Mouse (Mus musculus) cerebellum, adult 2 months (tissue): Measurements from ENCODE around the gene Rreb1. TPM values are rescaled to one million over a fixed set of nuclear protein-coding genes. Genes with fewer than 3 reads are reported as not detected.
A peak's percentile ranks its signal among the peaks of the same experiment; 100 is the strongest.

ENCODE experiments used
- DNase-seq, 2 experiments: peaks; one replicate each; pipeline ENCODE4 v3.0.0; 2021
- H3K27ac ChIP-seq: fragments of 200-500 bp; 2 replicates; pipeline ENCODE4 v1.5.1; 2012; ENCODE audit warnings: low read length, control low read depth, inconsistent platforms; ENCODE audit not compliant: insufficient read depth
- H3K27me3 ChIP-seq: fragments of 200-500 bp; 2 replicates; pipeline ENCODE4 v1.6.1; 2012; ENCODE audit warnings: inconsistent platforms, mild to moderate bottlenecking, low read length, moderate library complexity; ENCODE audit not compliant: control insufficient read depth, insufficient read depth
- H3K4me1 ChIP-seq: fragments of 200-500 bp; 2 replicates; pipeline ENCODE4 v1.6.1; 2011; ENCODE audit warnings: low read length; ENCODE audit not compliant: control insufficient read depth, insufficient read depth
- H3K4me3 ChIP-seq: fragments of 200-500 bp; replicated peaks from 2 replicates; pipeline ENCODE3; 2011; ENCODE audit warnings: mild to moderate bottlenecking, low read depth, low read length, control low read depth; ENCODE audit not compliant: insufficient read depth
- CTCF ChIP-seq: fragments of 200-500 bp; IDR thresholded peaks from 2 replicates; pipeline ENCODE4 v1.5.1; 2011; ENCODE audit warnings: low read depth, mild to moderate bottlenecking, control low read depth, low read length, moderate library complexity, borderline replicate concordance; ENCODE audit not compliant: insufficient read depth
- POLR2A ChIP-seq: fragments of 200-500 bp; IDR thresholded peaks from 2 replicates; pipeline ENCODE4 v1.6.1; 2011; ENCODE audit warnings: low read length, control low read depth, borderline replicate concordance; ENCODE audit not compliant: insufficient read depth
- WGBS: fragments of 180-500 bp; shearing (Covaris S2); methylation state at CpG from one replicate; pipeline ENCODE4 v1.1.7; 2018; 5-methylcytosine and 5-hydroxymethylcytosine counted together
- polyA plus RNA-seq: library from polyadenylated mRNA; depleted of rRNA; stranded (reverse); fragments of >200 nt; gene quantifications from 2 replicates; pipeline ENCODE4 v1.2.3, GENCODE M21; 2012

Rreb1 gene
- polyA plus RNA-seq, 1 experiment = 39.2 TPM

GRCm38 (mm10) chr13:37769777-37770176, 8.4 kb upstream of the Rreb1 start:
- TF ChIP-seq POLR2A = no peak
- TF ChIP-seq CTCF = no peak
- Histone ChIP-seq H3K27ac (no peak overlapping the region), H3K4me1 (no peaks in the 10 kb centered on the region), H3K27me3 (no peaks in the 10 kb centered on the region), H3K4me3 (no peak overlapping the region)
- DNase-seq = no peak
- 56% methylated on average over 1 of the region's 1 CpGs for WGBS

GRCm38 (mm10) chr13:37773476-37773875, 4.7 kb upstream of the Rreb1 start:
- H3K27me3 ChIP-seq = no peaks in the 10 kb centered on the region
- H3K4me3 ChIP-seq = no peak overlapping the region
- no peak for DNase-seq
- H3K4me1 ChIP-seq = no peaks in the 10 kb centered on the region
- no peak overlapping the region for H3K27ac ChIP-seq
- TF ChIP-seq CTCF (no peak), POLR2A (no peak)

- Histone ChIP-seq H3K4me1 (peaks cover 3% of the 10 kb centered on the region; the same call in 1 of the 2 replicates), H3K4me3 (no peak overlapping the region), H3K27ac (no peak overlapping the region), H3K27me3 (no peaks in the 10 kb centered on the region)
- TF ChIP-seq CTCF (no peak), POLR2A (no peak)
- DNase-seq = no peak
These were observed 1.5 kb upstream of the Rreb1 start for GRCm38 (mm10) chr13:37776675-37777074.

- Histone ChIP-seq H3K4me1 (peaks cover 3% of the 10 kb centered on the region; the same call in 1 of the 2 replicates), H3K27me3 (no peaks in the 10 kb centered on the region), H3K27ac (no peak overlapping the region), H3K4me3 (no peak overlapping the region)
- 33% methylated on average over 25 of the region's 25 CpGs for WGBS
- TF ChIP-seq POLR2A (no peak), CTCF (no peak)
- DNase-seq = no peak
These were observed 651 bp upstream of the Rreb1 start for GRCm38 (mm10) chr13:37777351-37778146.

GRCm38 (mm10) chr13:37778594-37779231, 513 bp downstream of the Rreb1 start:
- H3K4me3 ChIP-seq = peak overlapping the region; percentile 35
- H3K27me3 ChIP-seq = no peaks in the 10 kb centered on the region
- no peak for TF ChIP-seq POLR2A
- no peak for TF ChIP-seq CTCF
- peaks cover 3% of the 10 kb centered on the region; the same call in 1 of the 2 replicates for H3K4me1 ChIP-seq
- DNase-seq = peak; percentile 30 to 37
- H3K27ac ChIP-seq = no peak overlapping the region
- WGBS = under 1% methylated on average over 33 of the region's 33 CpGs

DNA sequence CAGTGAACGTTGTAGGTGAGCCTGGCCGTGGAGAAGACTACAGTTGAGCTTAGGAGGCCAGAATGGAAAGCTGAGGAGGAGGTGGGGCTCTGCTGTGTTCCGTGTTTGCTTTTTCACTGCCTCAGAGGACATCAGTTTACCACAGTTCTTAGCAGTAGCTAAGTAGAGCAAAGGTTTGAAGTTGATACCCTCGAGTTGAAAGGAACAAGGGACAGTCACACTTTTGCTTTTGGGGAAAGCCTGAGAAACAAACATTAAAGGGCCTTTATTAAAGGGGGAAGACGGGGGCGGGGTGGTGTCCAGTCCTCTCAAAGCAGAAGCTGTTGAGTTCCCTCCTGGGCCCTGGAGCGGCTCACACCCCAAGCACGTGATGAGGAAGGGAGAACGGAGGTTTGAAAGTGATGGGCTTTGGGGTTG, 1.1 kb downstream of the Rreb1 start:
- H3K27me3 ChIP-seq = no peaks in the 10 kb centered on the region
- H3K4me1 ChIP-seq = peaks cover 3% of the 10 kb centered on the region; the same call in 1 of the 2 replicates
- no peak for DNase-seq
- 12% methylated on average over 9 of the region's 9 CpGs for WGBS
- H3K4me3 ChIP-seq = no peak overlapping the region
- no peak overlapping the region for H3K27ac ChIP-seq
- TF ChIP-seq CTCF (no peak), POLR2A (no peak)

DNA sequence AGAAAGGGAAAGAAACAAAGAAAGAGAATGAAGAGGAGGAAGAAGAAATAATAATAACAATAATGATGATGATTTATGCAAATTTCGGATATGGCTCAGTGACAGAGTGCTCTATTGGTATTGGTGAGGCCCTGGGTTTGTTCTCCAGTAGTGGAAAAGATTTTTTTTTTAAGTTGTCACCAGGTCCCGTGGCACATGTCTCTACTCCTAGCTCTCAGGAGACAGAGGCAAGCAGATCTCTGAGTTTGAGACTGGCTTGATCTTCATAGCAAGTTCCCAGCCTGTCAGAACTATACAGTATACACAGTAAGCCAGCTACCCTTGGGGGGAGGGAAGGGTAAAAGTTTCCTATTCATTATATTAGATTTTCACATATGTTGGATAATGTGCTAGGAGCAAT, 3.4 kb downstream of the Rreb1 start:
- no peak overlapping the region for H3K4me3 ChIP-seq
- H3K27ac ChIP-seq = no peak overlapping the region
- no peak for DNase-seq
- 83% methylated on average over 2 of the region's 2 CpGs for WGBS
- H3K4me1 ChIP-seq = peaks cover 3% of the 10 kb centered on the region; the same call in 1 of the 2 replicates
- no peak for TF ChIP-seq CTCF
- TF ChIP-seq POLR2A = no peak
- no peaks in the 10 kb centered on the region for H3K27me3 ChIP-seq

DNA sequence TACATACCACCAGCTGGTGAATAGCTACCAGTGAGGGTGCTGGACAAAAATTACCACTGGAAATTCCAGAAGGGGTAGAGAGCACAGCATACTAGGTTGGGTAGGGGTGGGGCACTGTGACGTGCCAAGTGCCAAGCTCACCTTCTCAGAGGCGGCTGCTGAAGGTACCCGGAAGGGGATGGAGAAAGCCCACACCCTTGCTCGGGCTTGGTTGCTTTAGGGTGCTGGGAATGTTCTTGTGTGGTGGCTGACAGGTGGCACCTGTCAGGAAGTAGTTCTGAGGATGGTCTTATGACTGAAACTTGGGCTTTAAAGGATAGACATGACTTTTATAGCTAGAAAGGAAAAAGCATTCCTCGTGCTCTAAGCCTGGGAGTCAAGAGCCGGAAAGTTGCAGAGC, 3.9 kb downstream of the Rreb1 start:
- TF ChIP-seq CTCF (no peak), POLR2A (no peak)
- H3K4me1 ChIP-seq = peaks cover 3% of the 10 kb centered on the region; the same call in 1 of the 2 replicates
- H3K4me3 ChIP-seq = no peak overlapping the region
- WGBS = 86% methylated on average over 6 of the region's 6 CpGs
- no peak overlapping the region for H3K27ac ChIP-seq
- no peaks in the 10 kb centered on the region for H3K27me3 ChIP-seq
- DNase-seq = no peak
